Mouse (Mus musculus) liver, embryonic 11.5 days (tissue): Measurements from ENCODE around the gene Abca2. TPM values are rescaled to one million over a fixed set of nuclear protein-coding genes. Genes with fewer than 3 reads are reported as not detected.

Experiments used
- ATAC-seq: fragments of 200-750 bp; cut with Nextera tagmentation; replicated peaks from 2 replicates; pipeline ENCODE4 v1.8.0; 2017; ENCODE audit warnings: moderate number of reproducible peaks, mild to moderate bottlenecking, moderate TSS enrichment, moderate library complexity; ENCODE audit not compliant: low FRiP score
- DNase-seq: peaks from one replicate; pipeline ENCODE4 v3.0.0-alpha.2; 2017; ENCODE audit warnings: low spot score
- H3K27ac ChIP-seq: fragments of 300-500 bp; sonication (generic); 2 replicates; pipeline ENCODE4 v1.5.1; 2014; ENCODE audit warnings: mild to moderate bottlenecking, low read depth, low read length, control low read depth
- H3K27me3 ChIP-seq: fragments of 300-500 bp; sonication (generic); replicated peaks from 2 replicates; pipeline ENCODE4 v1.6.1; 2014; ENCODE audit warnings: low read length, mixed read lengths; ENCODE audit not compliant: control insufficient read depth, insufficient read depth
- H3K36me3 ChIP-seq: fragments of 300-500 bp; sonication (generic); 2 replicates; pipeline ENCODE4 v1.6.1; 2014; ENCODE audit warnings: mild to moderate bottlenecking, low read length, moderate library complexity, mixed read lengths; ENCODE audit not compliant: control insufficient read depth, insufficient read depth
- H3K4me1 ChIP-seq: fragments of 300-500 bp; sonication (generic); replicated peaks from 2 replicates; pipeline ENCODE4 v1.6.1; 2014; ENCODE audit warnings: low read length, mixed read lengths; ENCODE audit not compliant: control insufficient read depth, insufficient read depth
- H3K4me2 ChIP-seq: fragments of 300-500 bp; sonication (generic); 2 replicates; pipeline ENCODE4 v1.6.1; 2014; ENCODE audit warnings: mild to moderate bottlenecking, control low read depth, moderate library complexity
- H3K4me3 ChIP-seq: fragments of 300-500 bp; sonication (generic); 2 replicates; pipeline ENCODE4 v1.5.1; 2014; ENCODE audit warnings: low read depth, low read length, control low read depth
- H3K9ac ChIP-seq: fragments of 300-500 bp; sonication (generic); 2 replicates; pipeline ENCODE4 v1.6.1; 2014; ENCODE audit warnings: low read depth, low read length, control low read depth
- H3K9me3 ChIP-seq: fragments of 300-500 bp; sonication (generic); 2 replicates; pipeline ENCODE4 v1.6.1; 2016; ENCODE audit warnings: low read length, inconsistent platforms, mixed read lengths; ENCODE audit not compliant: control insufficient read depth
- WGBS: fragments of 180-500 bp; shearing (Covaris S2); extraction: QIAGEN DNeasy Blood & Tissue Kit; methylation state at CpG from one replicate; pipeline ENCODE4 v1.1.7; 2014; 5-methylcytosine and 5-hydroxymethylcytosine counted together
- polyA plus RNA-seq: library from polyadenylated mRNA; unstranded; fragments of >200 nt; fragmentation: Nextera tagmentation; extraction: Ambion mirVana; gene quantifications from 2 replicates; pipeline ENCODE4 v1.2.1, GENCODE M21; 2014

Gene Abca2
- polyA plus RNA-seq, 1 experiment from 2014 or later = 3.9 TPM

DNA sequence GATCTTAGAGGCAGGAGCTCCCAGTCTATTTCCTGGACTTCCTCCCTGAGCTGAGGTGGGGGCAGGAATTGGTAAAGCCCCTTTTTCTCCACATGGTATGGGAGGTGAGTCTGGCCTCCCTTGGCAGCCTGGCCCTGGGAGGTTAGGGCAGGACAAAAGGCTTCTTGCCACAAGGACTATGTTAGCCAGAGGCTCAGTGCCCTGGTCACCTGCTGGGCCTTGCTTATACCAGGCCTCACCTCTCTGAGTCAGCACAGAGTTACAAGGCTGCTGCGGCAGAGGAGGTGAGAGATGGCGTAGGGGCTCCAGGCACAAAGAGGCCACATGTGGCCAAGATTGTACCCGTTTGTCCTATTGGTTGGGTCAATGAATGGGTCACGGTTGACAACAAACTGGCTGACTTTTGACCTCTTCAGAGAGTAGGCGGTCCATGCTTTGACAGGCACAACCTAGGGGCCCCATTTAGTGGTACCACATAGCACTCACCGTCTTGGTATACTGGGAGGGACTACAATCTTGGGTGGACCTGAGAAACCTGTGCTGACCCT lies 2.9 kb downstream of the Abca2 start:
- WGBS = 70% methylated on average over 6 of the region's 6 CpGs
- Histone ChIP-seq H3K4me2 (no peak overlapping the region), H3K36me3 (no peaks in the 10 kb centered on the region), H3K4me1 (peaks cover 6% of the 10 kb centered on the region), H3K4me3 (no peak overlapping the region), H3K27ac (no peak overlapping the region; the same call in 1 of the 2 replicates), H3K9ac (no peak overlapping the region), H3K9me3 (no peaks in the 10 kb centered on the region), H3K27me3 (peaks cover 20% of the 10 kb centered on the region)
- DNase-seq (no peak), ATAC-seq (no peak)

DNA sequence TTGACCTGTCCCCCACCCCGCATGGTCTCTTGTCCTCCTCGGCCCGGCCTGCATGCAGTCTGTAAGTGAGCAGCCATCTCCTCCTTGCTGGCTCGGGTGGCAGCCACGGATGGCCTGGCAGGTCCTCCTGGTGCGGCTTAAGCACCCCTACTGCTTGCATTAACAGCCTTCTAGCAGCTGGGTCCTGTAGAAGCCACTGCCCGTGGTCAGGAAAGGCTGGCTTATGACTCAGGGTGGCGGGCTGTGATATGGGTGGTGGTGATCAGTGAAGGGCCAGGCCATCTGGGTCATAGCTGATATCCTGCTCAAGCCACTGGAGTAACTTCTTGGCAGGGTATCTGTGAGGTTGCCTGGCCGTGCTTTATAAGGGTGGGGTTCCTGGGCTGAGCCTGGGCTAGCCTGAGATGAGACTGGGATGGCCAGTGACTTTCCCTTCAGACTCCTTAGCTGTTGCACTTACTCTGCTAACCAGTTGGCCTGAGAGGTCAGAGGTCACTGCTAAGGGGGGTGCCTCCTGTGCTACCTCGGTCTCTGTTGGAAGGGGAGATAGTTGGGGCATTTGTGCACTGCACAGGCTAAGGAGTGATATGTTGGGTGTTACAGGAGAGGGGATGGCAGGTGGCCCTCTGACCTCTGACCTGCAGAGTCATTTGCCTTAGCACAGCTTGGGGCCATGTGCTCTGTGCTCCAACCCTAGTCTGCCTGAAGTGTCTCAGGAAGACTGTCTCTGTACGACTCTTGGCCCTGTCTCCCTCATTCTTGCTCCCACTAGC lies 4.0 kb downstream of the Abca2 start:
- Histone ChIP-seq H3K27ac (no peak overlapping the region), H3K36me3 (no peaks in the 10 kb centered on the region), H3K4me1 (peaks cover 6% of the 10 kb centered on the region), H3K9me3 (no peaks in the 10 kb centered on the region), H3K4me2 (no peak overlapping the region), H3K9ac (no peak overlapping the region), H3K4me3 (no peak overlapping the region), H3K27me3 (peaks cover 18% of the 10 kb centered on the region)
- 56% methylated on average over 11 of the region's 11 CpGs for WGBS
- DNase-seq (no peak), ATAC-seq (no peak)

- no peaks in the 10 kb centered on the region for H3K9me3 ChIP-seq
- H3K4me2 ChIP-seq = no peak overlapping the region
- ATAC-seq (no peak), DNase-seq (no peak)
- H3K36me3 ChIP-seq = no peaks in the 10 kb centered on the region
- H3K4me1 ChIP-seq = peaks cover 6% of the 10 kb centered on the region
- 85% methylated on average over 17 of the region's 17 CpGs for WGBS
- no peak overlapping the region for H3K4me3 ChIP-seq
- peaks cover 18% of the 10 kb centered on the region for H3K27me3 ChIP-seq
- H3K9ac ChIP-seq = no peak overlapping the region
- no peak overlapping the region for H3K27ac ChIP-seq
Observed at GRCm38 (mm10) chr2:25433101-25433500, 4.6 kb downstream of the Abca2 start.

DNA sequence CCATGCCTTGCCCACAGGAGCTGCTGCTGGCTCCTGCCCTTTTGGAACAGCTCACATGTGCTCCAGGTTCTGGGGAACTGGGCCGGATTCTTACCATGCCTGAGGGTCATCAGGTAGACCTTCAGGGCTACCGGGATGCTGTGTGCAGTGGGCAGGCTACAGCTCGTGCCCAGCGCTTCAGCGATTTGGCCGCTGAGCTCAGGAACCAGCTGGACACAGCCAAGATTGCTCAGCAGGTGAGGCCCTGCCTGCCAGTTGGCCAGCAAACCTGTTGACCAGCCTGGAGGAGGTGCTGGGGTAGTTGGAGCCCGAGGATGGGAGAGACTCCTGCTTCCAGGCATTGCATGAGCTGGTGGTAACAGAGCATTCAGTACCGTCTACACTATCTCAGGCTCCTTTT lies 5.8 kb downstream of the Abca2 start:
- no peak for DNase-seq
- 85% methylated on average over 8 of the region's 8 CpGs for WGBS
- ATAC-seq = no peak
- Histone ChIP-seq H3K4me3 (no peak overlapping the region), H3K9me3 (no peaks in the 10 kb centered on the region), H3K9ac (no peak overlapping the region), H3K4me1 (peaks cover 2% of the 10 kb centered on the region; the same call in 1 of the 2 replicates), H3K27ac (no peak overlapping the region), H3K36me3 (no peaks in the 10 kb centered on the region), H3K27me3 (peaks cover 12% of the 10 kb centered on the region), H3K4me2 (no peak overlapping the region)

- Histone ChIP-seq H3K4me3 (no peak overlapping the region), H3K9me3 (no peaks in the 10 kb centered on the region), H3K36me3 (no peaks in the 10 kb centered on the region), H3K9ac (no peak overlapping the region), H3K27me3 (no peaks in the 10 kb centered on the region), H3K4me1 (no peaks in the 10 kb centered on the region), H3K4me2 (no peak overlapping the region), H3K27ac (no peak overlapping the region)
- DNase-seq = no peak
- WGBS = 85% methylated on average over 10 of the region's 10 CpGs
- ATAC-seq = no peak
Observed at GRCm38 (mm10) chr2:25436286-25436820, 7.8 kb downstream of the Abca2 start.

- WGBS = 81% methylated on average over 20 of the region's 20 CpGs
Observed at GRCm38 (mm10) chr2:25441067-25441466, 12.6 kb downstream of the Abca2 start.

DNA sequence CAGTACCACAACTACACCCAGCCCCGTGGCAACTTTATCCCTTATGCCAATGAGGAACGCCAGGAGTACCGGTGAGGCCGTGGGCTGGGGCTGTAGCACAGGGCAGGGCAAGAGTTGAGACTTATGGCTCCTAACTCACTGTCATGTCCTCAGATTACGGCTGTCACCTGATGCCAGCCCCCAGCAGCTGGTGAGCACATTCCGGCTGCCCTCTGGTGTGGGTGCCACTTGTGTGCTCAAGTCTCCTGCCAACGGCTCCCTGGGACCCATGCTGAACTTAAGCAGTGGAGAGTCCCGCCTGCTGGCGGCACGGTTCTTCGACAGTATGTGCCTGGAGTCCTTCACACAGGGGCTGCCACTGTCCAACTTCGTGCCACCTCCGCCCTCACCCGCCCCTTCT lies 14.2 kb downstream of the Abca2 start:
- DNase-seq (no peak), ATAC-seq (no peak)
- WGBS = 82% methylated on average over 14 of the region's 14 CpGs
- no peak overlapping the region for H3K4me2 ChIP-seq
- no peak overlapping the region for H3K27ac ChIP-seq
- no peaks in the 10 kb centered on the region for H3K9me3 ChIP-seq
- H3K9ac ChIP-seq = no peak overlapping the region
- no peaks in the 10 kb centered on the region for H3K4me1 ChIP-seq
- H3K4me3 ChIP-seq = no peak overlapping the region
- no peaks in the 10 kb centered on the region for H3K27me3 ChIP-seq
- no peaks in the 10 kb centered on the region for H3K36me3 ChIP-seq

More at GRCm38 (mm10) chr2:25441067-25441466, 12.6 kb downstream of the Abca2 start:
- Histone ChIP-seq H3K4me2 (no peak overlapping the region), H3K27ac (no peak overlapping the region), H3K36me3 (no peaks in the 10 kb centered on the region), H3K9me3 (no peaks in the 10 kb centered on the region), H3K4me1 (no peaks in the 10 kb centered on the region), H3K27me3 (no peaks in the 10 kb centered on the region), H3K4me3 (no peak overlapping the region), H3K9ac (no peak overlapping the region)
- DNase-seq = no peak
- no peak for ATAC-seq

- Histone ChIP-seq H3K27ac (no peak overlapping the region), H3K9ac (no peak overlapping the region), H3K4me3 (no peak overlapping the region), H3K36me3 (no peaks in the 10 kb centered on the region), H3K9me3 (no peaks in the 10 kb centered on the region), H3K4me2 (no peak overlapping the region), H3K27me3 (no peaks in the 10 kb centered on the region), H3K4me1 (no peaks in the 10 kb centered on the region)
- DNase-seq = no peak
- no peak for ATAC-seq
- 71% methylated on average over 8 of the region's 8 CpGs for WGBS
Observed at GRCm38 (mm10) chr2:25450853-25451647, 22.5 kb downstream of the Abca2 start.
